Mouse (Mus musculus) stomach, embryonic 16.5 days (tissue): Measurements from ENCODE around the gene Ifitm5. TPM values are rescaled to one million over a fixed set of nuclear protein-coding genes. Genes with fewer than 3 reads are reported as not detected.
A peak's percentile ranks its signal among the peaks of the same experiment; 100 is the strongest.

Experiments
- ATAC-seq: fragments of 200-750 bp; cut with Nextera tagmentation; 2 replicates; pipeline ENCODE4 v1.8.0; 2017; ENCODE audit warnings: moderate number of reproducible peaks, moderate TSS enrichment; ENCODE audit not compliant: insufficient read depth, low FRiP score
- H3K27ac ChIP-seq: fragments of 300-500 bp; sonication (generic); 2 replicates; pipeline ENCODE4 v1.5.1; 2014; ENCODE audit warnings: low read length
- H3K27me3 ChIP-seq: fragments of 300-500 bp; sonication (generic); 2 replicates; pipeline ENCODE4 v1.6.1; 2014; ENCODE audit warnings: low read length, control low read depth, mixed read lengths; ENCODE audit not compliant: control insufficient read depth, insufficient read depth
- H3K36me3 ChIP-seq: fragments of 300-500 bp; sonication (generic); 2 replicates; pipeline ENCODE4 v1.6.1; 2014; ENCODE audit warnings: low read length; ENCODE audit not compliant: control insufficient read depth, insufficient read depth
- H3K4me1 ChIP-seq: fragments of 300-500 bp; sonication (generic); 2 replicates; pipeline ENCODE4 v1.6.1; 2014; ENCODE audit warnings: low read length, control low read depth, mixed read lengths; ENCODE audit not compliant: control insufficient read depth, insufficient read depth
- H3K4me2 ChIP-seq: fragments of 300-500 bp; sonication (generic); 2 replicates; pipeline ENCODE4 v1.6.1; 2014; ENCODE audit warnings: low read depth, low read length, mixed read lengths
- H3K4me3 ChIP-seq: fragments of 300-500 bp; sonication (generic); replicated peaks from 2 replicates; pipeline ENCODE4 v1.5.1; 2014; ENCODE audit warnings: mild to moderate bottlenecking, low read length
- H3K9ac ChIP-seq: fragments of 300-500 bp; sonication (generic); 2 replicates; pipeline ENCODE4 v1.6.1; 2014; ENCODE audit warnings: low read length
- H3K9me3 ChIP-seq: fragments of 300-500 bp; sonication (generic); replicated peaks from 2 replicates; pipeline ENCODE4 v1.6.1; 2016; ENCODE audit warnings: low read length, control low read depth; ENCODE audit not compliant: control insufficient read depth
- WGBS: fragments of 180-500 bp; shearing (Covaris S2); extraction: QIAGEN DNeasy Blood & Tissue Kit; methylation state at CpG from one replicate; pipeline ENCODE4 v1.1.7; 2014; 5-methylcytosine and 5-hydroxymethylcytosine counted together
- polyA plus RNA-seq: library from polyadenylated mRNA; unstranded; fragments of >200 nt; fragmentation: Nextera tagmentation; extraction: Ambion mirVana; gene quantifications from 2 replicates; pipeline ENCODE4 v1.2.1, GENCODE M21; 2015

Ifitm5 gene
- polyA plus RNA-seq, 1 experiment from 2014 or later = 4.4 TPM

DNA sequence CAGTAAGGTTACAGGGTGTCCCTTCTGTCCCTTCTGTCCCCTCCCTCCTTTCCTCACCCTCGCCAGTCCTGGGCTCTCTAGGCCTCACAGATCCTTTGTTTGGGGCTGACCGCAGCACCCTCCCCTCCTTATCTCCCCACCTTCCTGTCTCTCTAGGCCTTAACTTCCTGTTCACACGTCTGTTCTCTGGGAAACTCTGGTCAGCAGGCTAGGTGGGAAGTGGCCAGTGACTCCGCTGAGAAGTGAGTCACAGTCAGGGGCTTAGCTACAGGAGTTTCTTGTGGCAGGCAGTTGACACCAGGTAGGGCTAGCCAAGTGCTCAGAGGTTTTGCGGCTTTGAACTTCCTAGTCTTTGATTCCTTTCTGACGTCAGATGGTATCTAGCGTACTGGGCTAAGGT lies 3.1 kb downstream of the Ifitm5 start:
- Histone ChIP-seq H3K9ac (no peak overlapping the region), H3K27me3 (no peaks in the 10 kb centered on the region), H3K36me3 (0 out of 2 replicates have a peak, but pooled peaks cover 10% of the 10 kb centered on the region), H3K4me1 (peaks cover 36% of the 10 kb centered on the region), H3K4me3 (no peak overlapping the region), H3K4me2 (no peak overlapping the region), H3K27ac (peak overlapping the region; percentile 50), H3K9me3 (no peaks in the 10 kb centered on the region)
- no peak for ATAC-seq
- 48% methylated on average over 7 of the region's 7 CpGs for WGBS

DNA sequence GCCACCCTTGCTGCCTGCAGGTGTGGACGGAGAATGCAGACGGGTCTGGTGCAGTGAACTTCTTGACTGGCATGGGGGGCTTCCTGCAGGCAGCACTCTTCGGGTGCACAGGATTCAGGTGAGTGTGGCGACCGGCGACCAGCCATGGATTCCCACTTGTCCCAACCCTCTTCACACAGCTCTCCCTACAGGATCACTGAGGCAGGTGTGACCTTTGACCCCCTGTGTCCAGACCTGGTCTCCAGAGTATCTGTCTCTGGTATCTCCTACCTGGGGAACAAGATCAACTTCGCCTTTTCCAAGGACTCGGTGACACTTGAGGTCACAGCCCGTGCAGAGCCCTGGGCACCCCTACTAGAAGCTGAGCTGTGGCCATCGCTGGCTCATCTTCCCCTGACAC lies 3.8 kb downstream of the Ifitm5 start:
- H3K36me3 ChIP-seq = 0 out of 2 replicates have a peak, but pooled peaks cover 10% of the 10 kb centered on the region
- no peaks in the 10 kb centered on the region for H3K9me3 ChIP-seq
- ATAC-seq = no peak
- H3K9ac ChIP-seq = no peak overlapping the region
- H3K4me2 ChIP-seq = no peak overlapping the region
- WGBS = 87% methylated on average over 10 of the region's 10 CpGs
- no peak overlapping the region for H3K27ac ChIP-seq
- H3K4me3 ChIP-seq = no peak overlapping the region
- peaks cover 29% of the 10 kb centered on the region for H3K4me1 ChIP-seq
- no peaks in the 10 kb centered on the region for H3K27me3 ChIP-seq

DNA sequence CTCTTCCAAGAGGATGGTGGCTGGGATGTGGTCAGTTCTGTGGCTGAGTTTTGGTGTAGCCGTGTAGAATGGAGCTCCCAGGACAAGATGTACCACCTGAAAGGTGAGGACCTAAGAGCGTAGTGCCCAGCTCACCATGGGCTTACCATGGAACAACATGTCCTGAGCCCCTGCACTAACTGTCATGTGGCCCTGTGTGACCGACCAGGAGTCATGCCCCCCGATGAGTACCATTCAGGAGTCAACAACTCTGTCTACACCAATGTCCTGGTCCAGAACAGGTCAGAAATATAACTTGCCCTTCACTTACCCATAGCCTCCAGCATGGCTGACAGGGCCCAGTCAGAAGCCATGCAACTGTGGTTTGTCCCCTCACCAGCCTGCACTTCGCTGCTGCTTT lies 4.8 kb downstream of the Ifitm5 start:
- Histone ChIP-seq H3K9ac (no peak overlapping the region), H3K36me3 (0 out of 2 replicates have a peak, but pooled peaks cover 10% of the 10 kb centered on the region)

DNA sequence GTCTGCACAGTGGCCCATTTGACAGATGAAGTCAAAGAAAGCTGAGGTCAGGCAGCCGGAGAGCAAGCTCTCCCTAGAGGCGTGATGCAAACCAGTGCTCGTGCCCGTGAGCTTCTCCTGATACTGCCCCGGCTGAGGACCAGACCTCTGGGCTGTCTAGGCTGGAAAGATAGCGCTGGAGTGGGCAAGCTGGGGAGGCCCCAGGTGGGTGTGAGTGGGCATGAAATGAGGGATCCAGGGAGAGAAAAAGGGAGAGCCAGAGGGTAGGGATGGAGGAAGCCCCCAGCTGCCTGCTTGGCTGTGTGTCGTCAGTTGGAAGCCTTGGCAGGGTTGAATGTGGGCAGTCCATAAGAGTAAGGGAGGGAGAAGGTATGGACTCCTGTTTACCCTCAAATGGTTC lies 5.9 kb downstream of the Ifitm5 start:
- no peak overlapping the region for H3K4me3 ChIP-seq
- 0 out of 2 replicates have a peak, but pooled peaks cover 10% of the 10 kb centered on the region for H3K36me3 ChIP-seq
- H3K4me2 ChIP-seq = no peak overlapping the region
- H3K27me3 ChIP-seq = no peaks in the 10 kb centered on the region
- ATAC-seq = no peak
- H3K27ac ChIP-seq = no peak overlapping the region
- H3K9ac ChIP-seq = no peak overlapping the region; the same call in 1 of the 2 replicates
- 88% methylated on average over 7 of the region's 7 CpGs for WGBS
- no peaks in the 10 kb centered on the region for H3K9me3 ChIP-seq
- peaks cover 24% of the 10 kb centered on the region for H3K4me1 ChIP-seq

More for the DNA sequence above, 4.8 kb downstream of the Ifitm5 start:
- Histone ChIP-seq H3K4me1 (peaks cover 19% of the 10 kb centered on the region), H3K27ac (no peak overlapping the region), H3K27me3 (no peaks in the 10 kb centered on the region), H3K9me3 (no peaks in the 10 kb centered on the region), H3K4me2 (no peak overlapping the region), H3K4me3 (no peak overlapping the region)
- no peak for ATAC-seq
- WGBS = 90% methylated on average over 5 of the region's 5 CpGs

DNA sequence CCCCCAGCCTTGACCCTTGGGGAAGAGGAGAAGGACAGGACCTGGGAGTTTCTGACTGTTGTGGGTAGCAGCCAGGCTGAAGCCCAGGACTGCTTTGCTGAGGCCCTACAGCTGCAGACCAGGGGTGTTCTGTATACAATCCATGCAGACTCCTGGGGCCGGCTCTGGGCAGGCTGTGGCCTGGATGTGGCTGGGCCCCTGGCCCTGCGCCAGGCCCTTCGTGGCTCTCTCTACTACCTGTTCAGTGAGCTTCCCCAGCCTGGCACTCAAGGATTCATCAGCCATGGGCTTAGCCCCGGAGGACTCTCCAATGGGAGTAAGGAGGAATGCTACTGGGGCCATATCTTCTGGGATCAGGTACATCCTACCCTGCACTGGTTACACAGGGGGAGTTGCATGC lies 6.7 kb downstream of the Ifitm5 start:
- WGBS = 71% methylated on average over 4 of the region's 4 CpGs
- no peak overlapping the region for H3K4me2 ChIP-seq
- peak overlapping the region; percentile 97; the same call in 1 of the 2 replicates for H3K27ac ChIP-seq
- H3K4me1 ChIP-seq = peaks cover 26% of the 10 kb centered on the region
- peak overlapping the region; percentile 86 for H3K9ac ChIP-seq
- H3K9me3 ChIP-seq = no peaks in the 10 kb centered on the region
- no peaks in the 10 kb centered on the region for H3K27me3 ChIP-seq
- H3K36me3 ChIP-seq = 0 out of 2 replicates have a peak, but pooled peaks cover 4% of the 10 kb centered on the region
- ATAC-seq = no peak
- no peak overlapping the region for H3K4me3 ChIP-seq

DNA sequence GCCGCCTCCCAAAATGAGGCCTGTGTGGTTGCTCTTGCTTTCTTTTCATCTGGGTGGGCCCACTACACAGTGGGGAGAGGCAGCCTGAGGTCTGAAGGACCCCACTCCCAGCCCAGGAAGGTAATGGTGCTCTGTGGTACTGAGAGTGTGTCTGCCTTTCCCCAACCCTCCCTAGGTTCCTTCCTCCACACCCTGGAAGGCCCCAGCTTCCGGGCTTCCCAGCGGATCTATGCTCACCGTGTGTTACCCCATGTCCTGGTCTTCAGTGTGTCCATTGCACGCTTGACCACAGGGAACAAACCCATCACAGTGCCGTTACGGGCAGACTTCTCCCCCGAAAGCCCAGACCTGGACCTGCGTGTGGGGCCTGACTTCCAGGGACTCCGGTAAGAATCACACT lies 7.3 kb downstream of the Ifitm5 start:
- 0 out of 2 replicates have a peak, but pooled peaks cover 4% of the 10 kb centered on the region for H3K36me3 ChIP-seq
- 80% methylated on average over 10 of the region's 10 CpGs for WGBS
- peak overlapping the region; percentile 65 for H3K4me2 ChIP-seq
- H3K27ac ChIP-seq = peak overlapping the region; percentile 97
- ATAC-seq = no peak
- peak overlapping the region; percentile 86 for H3K9ac ChIP-seq
- no peaks in the 10 kb centered on the region for H3K9me3 ChIP-seq
- peaks cover 26% of the 10 kb centered on the region for H3K4me1 ChIP-seq
- no peaks in the 10 kb centered on the region for H3K27me3 ChIP-seq
- H3K4me3 ChIP-seq = no peak overlapping the region

DNA sequence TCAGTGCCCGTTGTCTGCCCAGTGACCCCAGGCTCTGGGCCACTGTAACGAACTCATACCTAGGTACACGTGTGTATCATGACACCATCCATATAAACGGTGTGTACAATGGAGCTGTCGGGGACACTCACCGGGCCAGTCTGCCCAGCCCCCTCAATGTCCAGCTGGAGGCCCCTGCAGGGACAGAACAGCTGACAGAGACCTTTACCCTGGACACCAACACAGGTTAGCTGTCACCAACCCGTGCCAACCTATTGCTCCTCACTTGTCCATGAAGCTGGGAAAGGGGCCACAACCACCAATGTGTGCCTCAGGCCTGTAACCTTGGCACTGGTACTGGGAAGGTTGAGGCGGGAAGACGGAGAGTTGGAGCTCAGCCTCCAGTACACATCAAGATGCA lies 7.8 kb downstream of the Ifitm5 start:
- ATAC-seq = no peak
- Histone ChIP-seq H3K9me3 (no peaks in the 10 kb centered on the region), H3K36me3 (0 out of 2 replicates have a peak, but pooled peaks cover 4% of the 10 kb centered on the region), H3K9ac (peak overlapping the region; percentile 86), H3K27me3 (no peaks in the 10 kb centered on the region), H3K4me1 (peaks cover 26% of the 10 kb centered on the region), H3K4me3 (peak overlapping the region; percentile 58), H3K27ac (peak overlapping the region; percentile 97), H3K4me2 (peak overlapping the region; percentile 65)
- WGBS = 29% methylated on average over 9 of the region's 9 CpGs

DNA sequence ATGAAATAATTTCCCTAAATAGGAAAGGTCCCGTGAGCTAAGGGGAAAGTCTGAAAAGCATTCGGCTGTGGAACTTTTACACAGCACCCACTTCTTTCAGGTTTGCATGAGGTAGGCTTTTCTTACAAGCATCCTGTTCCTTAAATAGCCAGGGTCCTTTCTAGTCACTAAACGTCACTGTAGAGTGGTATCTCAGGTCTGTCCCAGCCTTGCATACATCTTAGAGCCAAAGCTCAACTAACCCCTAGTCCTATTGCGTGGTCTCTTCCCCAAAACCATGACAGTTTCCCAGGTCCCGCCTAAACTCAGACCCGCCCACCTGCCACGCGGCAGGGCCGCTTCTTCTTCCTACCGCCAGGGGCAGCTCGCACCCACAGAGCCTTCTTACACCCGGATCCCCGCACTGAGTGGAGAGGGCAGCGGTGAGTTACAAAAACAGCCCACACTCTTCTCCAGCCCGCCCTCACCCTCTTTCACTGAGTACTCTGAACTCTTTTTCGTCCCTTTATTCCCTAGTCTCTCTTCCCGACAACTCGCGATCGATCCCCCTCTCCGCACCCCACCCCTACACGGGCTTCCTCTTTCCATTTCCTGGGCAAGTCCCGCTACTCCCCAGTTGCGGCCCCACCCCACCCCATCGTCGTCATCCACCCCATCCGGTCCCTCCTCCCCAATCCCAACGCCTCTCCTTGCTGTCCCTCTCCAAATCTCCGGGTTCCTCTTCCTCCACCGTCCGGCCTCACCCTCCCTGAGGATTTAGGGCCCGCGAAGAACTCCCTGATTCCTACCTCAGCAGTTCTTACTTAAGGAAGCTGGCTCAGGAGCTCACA lies 8.7 kb downstream of the Ifitm5 start, which contains the start of gene Pgghg:
Pgghg (plus strand) TSS at position 170 of the 830 bp plus-strand sequence.
- H3K27ac ChIP-seq = peak within 1 kb of the TSS; percentile 97
- peak; percentile 91 for ATAC-seq
- no peaks in the 10 kb centered on the region for H3K27me3 ChIP-seq
- H3K4me1 ChIP-seq = peaks cover 26% of the 10 kb centered on the region
- WGBS = 2% methylated on average over 33 of the region's 33 CpGs
- 0 out of 2 replicates have a peak, but pooled peaks cover 4% of the 10 kb centered on the region for H3K36me3 ChIP-seq
- H3K4me3 ChIP-seq = peak within 1 kb of the TSS; percentile 58
- peak within 1 kb of the TSS; percentile 86 for H3K9ac ChIP-seq
- peak within 1 kb of the TSS; percentile 65 for H3K4me2 ChIP-seq
- no peaks in the 10 kb centered on the region for H3K9me3 ChIP-seq

DNA sequence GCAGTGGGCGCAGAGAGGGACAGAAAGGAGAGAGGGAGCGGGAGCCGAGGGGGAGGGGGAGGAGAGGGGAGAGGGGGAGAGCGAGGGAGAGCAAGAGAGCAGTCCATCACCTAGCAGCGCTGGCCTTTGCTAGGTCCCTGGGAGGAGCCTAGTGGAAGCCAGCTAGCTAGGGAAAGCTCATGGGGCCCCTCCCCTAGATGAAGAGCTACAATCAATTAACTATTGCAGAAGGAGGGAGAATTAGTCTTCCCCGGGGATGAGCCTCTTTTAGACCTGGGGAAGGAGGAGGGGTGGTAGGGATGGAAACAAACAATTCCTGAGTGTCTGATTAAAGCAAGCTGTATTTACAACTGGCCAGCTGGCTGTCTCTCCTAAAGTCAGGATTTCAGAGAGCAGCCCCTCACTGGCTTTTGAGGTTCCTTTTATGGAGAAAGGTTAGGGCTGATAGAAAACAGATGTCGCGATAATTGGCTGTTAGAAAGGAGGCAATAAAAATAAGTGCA lies 10.4 kb downstream of the Ifitm5 start:
- Histone ChIP-seq H3K36me3 (no peaks in the 10 kb centered on the region), H3K4me2 (peak overlapping the region; percentile 25), H3K9me3 (no peaks in the 10 kb centered on the region), H3K27me3 (no peaks in the 10 kb centered on the region), H3K9ac (0 out of 2 replicates have a peak overlapping the region, but pooled peaks have one; percentile 6), H3K4me3 (no peak overlapping the region), H3K4me1 (peaks cover 26% of the 10 kb centered on the region), H3K27ac (peak overlapping the region; percentile 48)
- 18% methylated on average over 8 of the region's 8 CpGs for WGBS
- ATAC-seq = peak; percentile 19; the same call in 1 of the 2 replicates
